Mouse (Mus musculus): Measurements from ENCODE around the gene Ces1f.
A peak's percentile ranks its signal among the peaks of the same experiment; 100 is the strongest.

The Ces1f gene

DNA sequence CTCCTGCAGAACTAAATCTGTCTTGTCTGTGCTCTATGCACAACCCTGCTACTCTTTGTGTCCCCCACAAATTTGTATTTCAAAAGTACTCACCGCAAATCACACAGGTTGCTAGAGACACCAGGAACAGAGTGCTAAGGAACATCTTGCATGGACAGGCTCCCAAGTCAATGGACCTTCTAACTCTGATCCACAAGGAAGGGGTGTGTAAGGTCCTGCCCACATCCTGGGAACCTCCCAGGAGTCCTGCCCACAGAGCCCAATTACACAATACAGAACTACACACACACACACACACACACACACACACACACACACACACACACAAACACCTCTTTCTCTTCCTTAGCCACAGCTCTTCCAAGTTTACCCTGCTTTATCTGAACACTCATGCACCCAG, at the start of gene Ces1f:
TSS of gene Ces1f (minus strand) at position 192 of the 400 bp plus-strand sequence.
- DNase-seq (ENCODE audit: low spot score): no peak

DNA sequence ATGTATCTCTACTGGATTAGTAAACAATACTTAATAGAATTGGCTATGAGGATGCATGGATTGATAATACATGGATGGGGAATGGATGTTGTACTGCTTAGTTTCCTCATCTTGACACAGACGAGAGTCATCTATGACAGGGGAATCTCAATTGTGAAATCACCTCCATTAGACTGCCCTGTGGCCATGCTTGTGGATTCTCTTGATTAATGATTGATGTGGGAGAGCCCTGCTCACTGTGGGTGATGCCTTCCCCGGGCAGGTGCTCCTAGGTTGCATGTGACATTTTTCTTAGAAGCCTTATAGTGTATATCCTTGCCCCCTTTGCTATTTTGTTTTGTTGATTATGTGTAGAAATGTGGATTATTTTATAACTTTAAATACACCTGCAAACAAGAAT, 45.6 kb upstream of the Ces1f start:
- no peak for DNase-seq (ENCODE audit: low spot score)

DNA sequence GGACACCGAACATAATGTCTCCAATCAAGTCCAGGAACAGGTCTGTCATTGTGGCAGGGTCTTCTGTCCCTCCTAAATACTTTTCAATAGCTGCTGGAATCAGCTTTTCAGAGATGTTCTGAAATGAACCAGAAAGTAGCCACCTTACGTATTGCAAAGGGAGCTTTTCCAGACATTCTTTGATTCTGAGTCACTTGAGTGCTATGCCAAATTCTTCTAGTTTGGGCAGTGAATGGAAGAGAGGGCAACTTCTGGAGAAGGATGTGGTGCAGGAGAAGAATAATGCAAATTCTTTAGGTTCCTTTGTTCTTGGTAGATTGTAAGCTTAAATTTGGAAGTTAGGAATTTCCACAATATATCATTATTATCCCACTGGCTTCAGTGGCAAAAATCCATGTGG, 37.5 kb upstream of the Ces1f start:
- no peak for DNase-seq (ENCODE audit: low spot score)

DNA sequence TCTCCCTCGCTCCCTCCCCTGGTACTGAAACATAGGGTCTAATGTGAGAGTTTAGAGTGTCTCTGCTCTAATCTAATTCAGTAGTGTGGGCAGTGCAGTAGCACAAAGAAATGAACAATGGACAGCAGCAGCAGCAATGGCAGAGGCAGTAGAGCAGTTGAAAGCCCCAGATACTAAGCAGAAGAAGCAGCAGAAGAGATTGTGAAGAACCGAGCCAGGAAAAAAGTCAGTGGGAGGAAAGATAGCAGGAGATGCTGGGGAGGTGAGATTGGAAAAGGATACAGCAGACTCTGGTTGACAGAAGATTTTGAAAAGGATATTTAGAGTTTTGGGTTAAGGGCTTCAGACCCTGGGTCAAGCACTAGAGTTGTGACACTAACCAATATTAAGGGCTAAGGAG, 36.0 kb upstream of the Ces1f start:
- DNase-seq (ENCODE audit: low spot score): no peak

DNA sequence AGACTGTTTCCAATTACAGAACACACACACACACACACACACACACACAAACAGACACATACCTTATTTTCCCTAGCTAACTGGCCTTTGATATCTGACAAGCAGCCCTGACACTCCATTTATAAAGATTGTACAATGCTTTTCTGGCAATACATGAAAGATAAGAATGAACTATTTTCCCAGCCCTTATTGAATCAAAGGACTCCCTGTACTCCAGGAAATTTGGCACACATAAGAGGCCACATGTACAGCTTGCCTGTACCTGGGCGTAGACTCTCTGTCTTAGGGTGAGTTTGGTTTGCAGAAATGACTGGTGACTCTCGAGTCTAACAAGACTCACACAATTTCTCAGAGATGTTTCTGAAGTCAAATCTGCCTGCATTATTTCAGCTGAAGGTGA, 4.3 kb upstream of the Ces1f start:
- peak; percentile 7 for DNase-seq (ENCODE audit: low spot score)

DNA sequence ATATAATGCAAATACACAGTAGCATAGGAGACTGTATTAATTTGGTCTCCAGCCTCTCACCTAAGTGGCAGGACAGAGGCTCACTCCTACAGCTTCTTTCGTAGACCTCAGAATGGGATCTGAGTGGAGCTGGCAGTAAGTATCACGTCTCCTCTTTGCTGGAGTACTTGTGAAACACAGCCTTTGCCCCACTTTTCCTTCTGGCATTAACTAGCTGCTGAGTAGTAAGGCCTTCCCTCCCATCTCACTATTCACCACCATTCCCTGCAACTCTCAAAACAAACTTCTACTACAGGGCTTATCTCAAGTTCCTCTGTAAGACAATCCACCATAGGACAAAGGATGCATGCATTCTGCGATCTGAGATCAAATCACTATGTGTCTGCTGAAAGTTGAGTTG, 2.8 kb upstream of the Ces1f start:
- DNase-seq (ENCODE audit: low spot score): no peak

DNA sequence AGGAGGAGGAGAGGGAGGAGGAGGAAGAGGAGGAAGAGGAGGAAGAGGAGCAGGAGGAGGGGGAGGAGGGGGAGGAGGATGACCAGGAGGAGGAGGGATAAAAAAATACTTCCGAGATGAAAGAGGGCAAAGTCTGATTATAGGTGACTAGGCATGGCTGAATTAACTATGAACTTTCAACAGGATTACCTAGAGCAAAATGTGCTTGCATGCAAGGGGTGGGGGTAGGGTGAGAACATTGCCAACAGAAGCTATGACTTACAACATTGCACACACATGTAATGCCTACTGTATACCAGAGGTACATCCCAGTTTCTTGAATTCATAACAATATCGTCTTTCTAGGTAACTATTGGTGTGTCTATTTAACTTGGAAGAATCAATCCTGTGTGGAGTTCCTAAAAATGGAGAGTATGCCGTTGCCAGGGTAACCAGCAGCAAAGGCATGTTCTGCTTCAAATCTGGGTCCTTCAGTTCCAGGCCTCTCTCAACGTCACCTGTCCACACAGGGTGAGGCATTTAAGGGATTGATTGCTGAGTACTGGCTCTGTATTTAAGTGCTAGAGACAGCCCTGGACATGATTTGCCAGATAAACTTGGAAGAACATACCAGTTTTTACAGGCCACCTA, 1.3 kb downstream of the Ces1f start:
- no peak for DNase-seq (ENCODE audit: low spot score)

DNA sequence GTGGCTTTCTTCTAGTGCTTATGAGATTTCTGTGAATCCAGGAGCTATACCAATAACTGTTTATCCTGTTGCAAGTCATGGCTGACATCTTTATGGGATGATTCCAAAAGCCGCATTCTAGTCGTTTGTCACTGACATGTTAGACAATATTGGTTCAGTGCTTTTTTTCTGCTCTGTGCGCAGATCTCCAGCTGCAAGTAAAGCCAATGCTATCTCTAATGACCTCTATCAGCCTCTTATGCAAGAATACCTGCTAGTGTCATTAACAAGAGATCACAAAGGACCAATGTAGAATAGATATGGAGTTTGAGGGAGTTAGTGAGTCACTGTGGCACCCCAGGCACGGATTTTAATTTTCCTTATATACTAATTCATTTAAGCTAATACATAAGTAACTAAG, 4.9 kb downstream of the Ces1f start:
- DNase-seq (ENCODE audit: low spot score): no peak

DNA sequence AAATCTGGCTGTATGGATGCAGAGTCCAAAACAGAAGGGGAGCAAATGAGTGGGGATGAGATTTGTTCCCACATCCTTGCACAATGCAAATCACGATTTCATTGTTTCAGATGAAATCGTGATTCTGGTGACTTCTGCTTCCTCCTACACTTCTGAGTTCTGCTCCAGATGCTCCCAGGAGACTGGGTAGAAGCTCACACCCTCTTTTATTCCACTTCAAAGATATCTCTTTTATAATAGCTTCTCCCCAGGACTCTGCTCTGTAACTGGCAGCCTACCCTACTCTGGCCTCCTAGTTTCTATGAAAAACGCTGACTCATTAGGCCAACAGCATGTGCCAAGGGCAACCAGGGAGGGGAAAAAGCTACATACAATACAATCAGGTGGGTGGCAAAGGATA, 6.2 kb downstream of the Ces1f start:
- no peak for DNase-seq (ENCODE audit: low spot score)

DNA sequence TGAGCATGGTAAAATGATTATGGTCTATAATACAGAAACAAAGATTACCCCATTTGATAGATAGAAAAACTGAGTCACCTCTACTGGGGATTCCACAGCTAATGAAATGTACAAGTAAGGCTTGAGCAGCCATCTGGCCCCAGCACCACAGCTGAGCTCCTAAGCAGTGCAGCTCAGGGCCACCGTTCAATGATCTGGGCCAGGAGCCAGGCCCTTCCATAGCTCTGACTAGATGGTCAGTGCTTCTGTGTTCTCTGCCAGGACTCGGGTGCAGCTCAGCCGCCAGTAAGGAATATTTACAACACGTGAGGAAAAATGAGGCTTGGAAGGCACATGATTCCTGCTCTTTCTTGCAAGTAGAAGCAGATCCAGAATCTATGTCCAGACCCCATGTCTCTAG, 6.9 kb downstream of the Ces1f start:
- DNase-seq (ENCODE audit: low spot score): no peak

DNA sequence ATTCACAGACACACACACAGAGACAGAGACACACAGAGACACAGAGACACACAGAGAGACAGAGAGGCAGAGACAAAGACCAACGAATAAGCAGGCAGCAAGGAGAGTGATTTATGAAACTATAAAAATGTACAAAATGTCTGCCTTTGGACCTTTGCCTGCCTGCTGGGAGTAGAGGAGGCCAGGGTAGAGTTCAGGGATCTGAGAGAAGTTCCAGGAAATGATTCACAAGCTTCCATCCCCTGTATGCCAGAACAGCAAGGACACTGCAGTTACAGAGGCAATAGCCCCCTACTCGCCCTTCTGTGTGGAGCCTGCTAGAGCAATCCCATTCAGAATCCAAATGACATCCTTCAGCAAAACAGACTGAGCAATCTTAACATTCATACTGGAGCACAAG, 18.1 kb downstream of the Ces1f start:
- DNase-seq (ENCODE audit: low spot score): no peak

DNA sequence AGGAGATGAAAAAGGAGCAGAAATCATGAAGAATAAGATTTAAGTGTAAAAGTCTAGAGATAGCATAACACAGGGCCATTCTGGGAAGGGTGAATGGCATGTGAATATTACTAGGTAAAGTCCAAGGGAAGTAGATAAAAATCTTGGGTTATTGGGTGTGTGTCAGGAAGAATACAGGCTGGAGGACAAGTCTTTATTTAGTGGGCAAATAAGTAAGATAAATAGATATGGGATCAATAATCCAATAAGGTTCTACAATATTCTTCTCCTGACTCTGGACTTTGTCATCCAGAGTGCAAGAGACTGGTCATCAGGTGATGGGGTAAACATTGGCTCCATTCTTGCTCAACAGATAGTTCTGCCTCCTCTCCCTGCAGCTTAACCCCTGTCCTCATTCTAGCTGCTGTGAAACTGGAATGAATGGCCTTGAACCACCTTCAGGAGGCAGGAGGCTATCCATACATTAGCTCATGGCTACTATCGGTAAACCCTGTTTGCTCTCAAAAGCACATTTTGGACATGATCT, 27.1 kb downstream of the Ces1f start:
- DNase-seq (ENCODE audit: low spot score): no peak

DNA sequence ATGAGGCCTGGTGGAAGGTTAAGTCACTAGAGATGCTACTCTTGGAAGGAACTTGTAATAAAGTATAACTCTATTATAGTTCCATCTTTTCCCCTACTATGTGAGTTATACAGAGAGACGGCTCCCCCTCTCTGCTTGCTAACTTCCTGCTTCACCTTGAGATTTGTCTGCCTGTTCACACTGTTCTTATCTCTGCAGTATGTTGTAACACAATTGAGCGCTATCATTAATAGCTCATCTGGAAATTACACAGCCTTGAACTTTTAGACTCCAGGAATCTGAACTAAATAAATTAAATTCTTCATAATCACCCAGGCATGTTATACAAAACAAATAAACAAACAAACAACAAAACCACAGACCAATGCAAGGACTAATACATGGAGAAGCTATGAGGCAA, 33.5 kb downstream of the Ces1f start:
- no peak for DNase-seq (ENCODE audit: low spot score)

DNA sequence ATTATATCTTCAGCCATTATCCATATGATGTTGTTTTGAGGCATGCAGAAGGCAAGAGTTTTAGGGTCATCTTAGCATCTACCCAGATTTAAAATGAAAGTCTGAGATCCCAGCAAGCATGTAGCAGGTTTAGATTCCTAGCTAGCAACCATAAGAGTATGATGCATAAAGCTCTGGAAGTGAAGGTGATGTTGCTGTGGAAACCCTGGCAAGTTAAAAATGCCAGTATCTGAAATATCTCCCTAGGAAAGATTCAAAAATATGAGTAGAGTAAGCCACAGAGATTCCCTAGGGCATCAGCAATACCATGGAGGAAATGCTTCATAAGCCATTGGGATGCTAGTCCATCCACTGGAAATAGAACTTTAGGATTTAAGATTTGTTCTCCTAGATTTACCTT, 39.7 kb downstream of the Ces1f start:
- no peak for DNase-seq (ENCODE audit: low spot score)

DNA sequence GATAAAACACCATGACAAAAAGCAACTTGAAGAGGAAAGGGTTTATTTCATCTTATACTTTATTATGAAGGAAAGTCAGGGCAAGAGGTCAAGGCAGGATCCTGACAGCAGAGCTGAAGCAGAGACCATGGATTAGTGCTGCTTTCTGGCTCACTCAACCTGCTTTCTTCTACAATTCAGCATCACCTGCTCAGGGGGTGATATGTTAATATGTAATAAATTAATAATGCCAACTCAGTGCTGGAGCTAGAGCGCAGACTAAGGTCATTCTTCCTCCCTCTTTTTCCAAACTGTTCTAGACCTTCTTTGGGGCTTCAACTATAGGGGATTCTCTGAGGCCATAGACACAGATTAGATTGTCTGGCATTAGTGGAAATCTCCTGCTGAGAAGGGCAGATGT, 43.9 kb downstream of the Ces1f start:
- no peak for DNase-seq (ENCODE audit: low spot score)

DNA sequence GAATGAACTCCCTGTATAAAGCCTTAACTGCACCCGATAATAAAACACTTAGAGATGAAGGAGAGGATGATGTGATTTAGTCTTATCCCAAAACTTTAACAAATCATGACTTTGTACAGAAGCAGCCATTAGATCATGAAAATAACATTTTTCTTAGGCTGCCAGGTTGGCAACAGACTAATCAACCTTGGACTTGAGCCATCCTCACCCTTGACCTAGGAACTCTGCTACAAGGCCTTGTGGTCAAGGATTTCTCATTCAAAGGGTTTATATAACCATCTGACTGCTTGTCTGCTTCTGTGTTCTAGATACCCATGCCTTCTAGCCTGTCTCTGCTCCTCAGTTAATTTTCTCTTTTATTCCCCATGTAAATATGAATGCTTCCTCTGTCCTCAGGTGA, 44.8 kb downstream of the Ces1f start:
- no peak for DNase-seq (ENCODE audit: low spot score)

DNA sequence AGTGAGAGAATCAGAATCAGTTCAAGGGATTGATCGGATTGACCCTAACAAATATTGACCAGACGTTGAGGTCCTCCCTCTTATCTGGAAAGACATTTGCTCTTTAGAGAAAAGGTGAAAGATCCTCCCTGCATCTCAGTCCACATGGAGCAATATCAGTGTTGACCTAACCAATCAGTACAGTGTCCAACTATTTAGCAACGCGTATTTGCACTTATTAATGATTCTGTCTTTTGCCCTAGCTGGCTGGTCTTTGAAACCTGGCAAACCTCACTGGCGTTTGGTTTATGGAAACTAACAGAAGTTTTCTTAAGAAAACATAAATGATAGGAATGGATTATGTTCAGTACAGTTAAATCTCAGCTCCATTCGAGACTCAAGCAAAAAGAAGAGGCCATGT, 45.5 kb downstream of the Ces1f start:
- no peak for DNase-seq (ENCODE audit: low spot score)

DNA sequence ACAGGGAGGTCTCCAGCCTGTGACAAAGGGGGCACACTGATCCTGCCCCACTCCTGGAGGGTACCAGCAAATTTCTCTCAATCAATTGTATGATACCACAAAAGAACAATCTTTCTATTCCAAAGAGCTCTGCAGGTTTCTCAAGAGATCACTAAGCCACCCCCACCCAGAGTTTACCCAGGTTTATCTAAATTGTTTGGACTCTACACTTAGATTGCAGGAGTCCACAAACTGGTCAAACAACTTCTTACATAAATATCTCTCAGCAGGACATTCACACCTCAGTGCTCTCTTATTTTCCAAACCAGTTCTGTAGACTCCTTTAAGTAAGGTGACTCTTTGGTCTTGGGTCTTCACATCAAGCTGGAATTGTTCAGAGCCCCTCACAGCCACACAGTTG, 50.1 kb downstream of the Ces1f start, which contains the start of gene Ces1e:
TSS of gene Ces1e (minus strand) at position 174 of the 400 bp plus-strand sequence.
- peak; percentile 71 for DNase-seq (ENCODE audit: low spot score)

DNA sequence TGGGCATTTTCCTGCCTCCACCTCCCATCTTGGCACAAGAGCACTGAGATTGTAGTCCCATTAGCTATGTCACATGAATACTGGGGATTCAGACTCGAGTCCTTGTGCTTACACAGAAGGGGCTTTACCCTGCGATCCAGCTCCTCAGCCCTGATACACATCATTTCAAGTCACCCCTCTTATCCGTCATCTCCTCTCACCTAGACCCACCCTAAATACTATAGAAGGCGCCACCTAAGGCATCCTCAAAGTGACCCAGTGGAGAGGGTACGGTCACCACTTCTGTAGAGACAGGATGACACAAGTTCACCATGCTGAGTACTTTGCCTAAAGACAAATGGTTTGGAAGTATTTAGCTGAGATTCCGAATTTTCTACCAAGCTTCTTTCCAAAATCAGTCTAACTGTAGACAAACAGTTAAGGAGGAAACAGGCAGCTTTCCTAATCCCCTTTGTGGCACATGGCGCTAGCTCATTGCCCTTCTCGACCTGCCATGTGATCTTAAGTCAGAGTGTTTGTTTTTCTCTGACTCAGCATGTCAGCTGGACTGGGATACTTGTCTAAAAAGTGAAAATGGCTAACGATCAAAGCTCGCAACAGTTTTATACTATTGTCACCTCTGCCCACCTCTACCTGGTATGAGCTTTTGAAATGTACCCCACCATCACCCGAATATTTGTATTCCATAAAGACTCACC, 50.7 kb downstream of the Ces1f start:
- peak; percentile 80 for DNase-seq (ENCODE audit: low spot score)

DNA sequence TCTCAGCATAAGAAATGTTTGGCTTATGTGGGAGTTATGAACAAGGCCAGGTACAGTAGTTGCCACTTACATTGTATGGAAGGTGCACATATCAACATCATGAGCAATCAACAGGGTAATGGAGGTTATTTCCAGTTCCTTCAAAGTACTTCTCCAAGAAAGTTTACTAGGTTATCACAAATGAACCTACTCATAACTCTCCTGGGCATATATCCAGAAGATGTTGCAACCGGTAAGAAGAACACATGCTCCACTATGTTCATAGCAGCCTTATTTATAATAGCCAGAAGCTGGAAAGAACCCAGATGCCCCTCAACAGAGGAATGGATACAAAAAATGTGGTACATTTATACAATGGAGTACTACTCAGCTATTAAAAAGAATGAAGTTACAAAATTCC, 53.1 kb downstream of the Ces1f start:
- DNase-seq (ENCODE audit: low spot score): peak; percentile 51

DNA sequence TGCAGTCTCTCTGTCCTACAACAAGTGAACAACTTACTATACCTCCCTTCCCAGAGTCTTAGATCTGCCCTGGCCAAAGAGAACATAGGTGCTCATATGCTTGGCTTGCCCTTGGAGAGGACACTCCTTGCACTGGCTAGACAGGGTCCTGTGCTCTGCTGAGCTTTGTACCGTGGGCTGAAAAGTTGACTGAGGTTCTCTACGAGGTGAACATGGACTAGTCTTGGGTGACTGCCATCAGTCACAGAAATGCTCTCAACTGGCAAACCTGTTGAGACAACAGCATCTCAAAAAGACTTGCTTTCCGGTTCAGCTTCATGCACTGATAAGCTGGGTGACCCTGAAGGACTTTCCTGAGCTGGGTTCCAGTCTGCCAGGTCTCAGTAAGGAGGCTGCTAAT, 57.7 kb downstream of the Ces1f start:
- DNase-seq (ENCODE audit: low spot score): no peak

DNA sequence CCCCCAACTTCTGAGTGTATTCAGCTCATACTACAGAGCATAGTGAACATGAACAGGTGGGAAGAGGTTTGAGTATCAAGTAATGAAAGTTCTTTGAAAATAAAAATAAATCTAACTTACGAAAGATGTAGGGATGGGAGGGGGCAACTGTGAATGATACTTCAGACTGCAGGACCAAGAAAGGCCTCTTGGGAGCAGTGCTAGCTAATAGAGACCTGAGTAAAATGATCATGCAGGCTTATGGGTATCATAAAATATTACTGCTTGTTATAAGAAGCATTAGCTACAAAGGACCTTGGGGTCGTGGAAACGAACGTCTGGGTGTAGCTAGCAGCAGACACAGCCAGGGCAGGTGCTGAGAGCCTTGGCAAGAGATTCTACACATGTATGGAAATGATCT, 61.7 kb downstream of the Ces1f start:
- DNase-seq (ENCODE audit: low spot score): no peak

DNA sequence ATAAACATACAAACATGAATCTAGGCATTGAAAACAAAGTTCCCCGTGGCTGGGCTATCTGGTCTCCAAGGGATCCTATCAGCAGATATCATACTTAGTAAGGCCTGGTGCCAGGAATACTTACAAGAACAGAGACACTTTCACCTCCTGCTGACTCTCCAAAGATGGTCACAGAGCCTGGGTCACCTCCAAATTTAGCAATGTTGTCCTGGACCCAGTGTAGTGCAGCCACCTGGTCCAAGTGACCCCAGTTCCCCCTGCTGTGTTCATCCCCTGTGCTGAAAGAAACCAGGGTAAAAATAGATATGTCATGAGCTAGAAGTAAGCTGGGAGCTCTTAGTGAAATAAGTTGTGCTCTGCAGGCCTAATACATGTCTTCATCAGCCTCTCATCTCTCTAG, 62.2 kb downstream of the Ces1f start:
- DNase-seq (ENCODE audit: low spot score): no peak

DNA sequence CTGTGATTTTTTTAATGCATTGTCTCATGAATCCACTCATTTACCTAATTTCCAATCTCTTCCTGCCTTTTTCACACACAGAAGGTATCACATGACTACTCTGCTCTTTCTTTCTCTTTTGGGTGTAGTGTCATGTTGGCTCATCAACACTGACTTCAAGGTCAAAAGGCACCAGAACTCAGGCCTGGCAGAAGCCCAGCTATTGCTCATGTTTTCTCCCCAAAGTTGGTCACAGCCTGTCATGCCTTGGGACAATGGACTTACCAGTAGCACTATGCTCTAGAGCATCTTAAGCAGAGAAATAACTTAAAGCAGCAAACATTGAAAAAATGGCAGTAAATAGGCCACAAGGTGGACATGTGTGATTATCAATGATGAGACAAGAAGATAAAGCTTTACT, 68.5 kb downstream of the Ces1f start:
- DNase-seq (ENCODE audit: low spot score): no peak

Measured in lung, postnatal 25 days (tissue).